Mouse (Mus musculus) CD4-positive helper T cell, adult 2 months (primary cell): ENCODE measurements around the gene Hnf4a.
"Not testable (repeated sequence)": the region's sequence is repeated elsewhere in the genome, so short reads cannot be mapped to it uniquely, and the experiment has no call there.

ENCODE experiments used
- DNase-seq: peaks from one replicate; pipeline ENCODE4 v3.0.0-alpha.2; 2012; ENCODE audit warnings: low read depth, missing footprints, low spot score

Gene Hnf4a

DNA sequence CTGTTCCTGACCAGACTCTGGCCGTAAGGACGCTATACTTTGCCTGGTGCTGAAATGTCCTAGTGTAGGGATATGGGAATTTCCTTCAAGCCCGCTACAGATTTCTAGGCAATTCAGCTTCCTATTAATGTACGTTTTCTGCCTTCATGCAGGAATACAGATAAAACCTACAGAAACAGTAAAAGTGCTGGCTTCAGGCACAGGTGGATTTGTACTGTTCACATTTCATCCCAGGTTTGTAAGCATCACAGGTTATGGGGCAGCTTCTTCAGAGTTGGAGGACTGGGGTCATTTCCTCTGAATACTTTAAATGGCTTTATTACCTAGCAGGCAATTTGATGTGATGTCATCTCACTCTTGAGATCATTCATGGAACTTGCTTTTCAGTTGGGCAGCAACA lies 111.3 kb downstream of the Hnf4a start:
- DNase-seq = no peak

GRCm38 (mm10) chr2:163620451-163620850 lies 113.8 kb downstream of the Hnf4a start:
- DNase-seq = no peak

DNA sequence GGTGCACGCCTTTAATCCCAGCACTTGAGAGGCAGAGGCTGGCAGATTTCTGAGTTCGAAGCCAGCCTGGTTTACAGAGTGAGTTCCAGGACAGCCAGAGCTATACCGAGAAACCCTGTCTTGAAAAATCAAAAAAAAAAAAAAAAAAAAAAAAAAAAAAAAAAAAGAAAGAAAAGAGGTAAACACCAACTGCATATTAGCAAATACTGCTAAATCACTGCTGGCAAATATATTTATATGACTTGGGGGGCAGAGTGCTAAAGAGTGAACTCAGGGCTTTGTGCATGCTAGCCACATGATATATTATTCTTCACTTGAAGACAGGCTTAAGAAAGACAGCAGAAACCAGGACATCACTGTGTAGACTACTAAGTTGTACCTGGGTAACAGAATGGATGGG lies 114.8 kb downstream of the Hnf4a start:
- not testable (repeated sequence) for DNase-seq
